Mouse (Mus musculus): ENCODE measurements around the gene Elmod2.
A peak's percentile ranks its signal among the peaks of the same experiment; 100 is the strongest.
"Not testable (repeated sequence)": the region's sequence is repeated elsewhere in the genome, so short reads cannot be mapped to it uniquely, and the experiment has no call there.

Elmod2 gene

DNA sequence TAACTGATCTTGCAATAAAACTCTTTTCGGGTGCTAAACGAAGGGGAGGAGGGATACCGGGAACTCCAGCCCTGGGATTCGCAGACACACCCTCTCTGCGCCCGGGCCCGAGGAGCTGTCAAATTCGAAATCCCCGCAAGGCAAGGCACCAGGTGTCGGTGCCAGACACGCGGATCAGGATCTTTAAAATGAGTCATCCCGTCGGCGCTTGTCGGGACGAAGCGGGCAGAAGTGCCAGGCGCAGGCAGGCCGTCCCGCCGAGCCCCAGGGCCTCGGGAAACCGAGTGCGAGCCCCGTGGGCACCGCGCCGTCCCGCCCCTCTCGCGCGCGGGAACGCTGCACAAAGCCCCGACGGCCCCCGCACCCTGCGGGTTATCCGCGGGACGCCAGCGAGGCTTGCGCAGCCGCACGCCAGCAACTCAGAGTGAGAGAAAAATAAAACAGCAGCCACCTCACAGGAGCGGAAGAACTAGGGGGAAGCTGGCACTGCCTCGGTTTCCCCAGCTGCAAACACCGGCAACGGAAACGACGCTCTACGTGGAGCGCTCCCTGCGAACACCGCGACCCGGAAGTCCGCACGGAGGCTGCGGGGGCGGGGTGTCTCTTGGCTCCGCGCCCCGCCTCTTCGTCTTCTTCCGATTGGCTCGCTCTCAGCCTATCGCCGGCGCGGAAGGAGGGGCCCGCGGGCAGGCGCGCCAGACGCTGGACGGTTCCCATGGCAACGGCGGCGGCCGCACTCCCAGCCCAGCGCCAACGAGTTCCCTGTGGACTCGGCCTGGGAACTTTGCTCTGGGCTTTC lies at the start of gene Elmod2:
Gene Elmod2, minus strand, starts transcription at position 588 of the 799 bp plus-strand sequence.
- DNase-seq (ENCODE audit: low read depth): peak; percentile 89

DNA sequence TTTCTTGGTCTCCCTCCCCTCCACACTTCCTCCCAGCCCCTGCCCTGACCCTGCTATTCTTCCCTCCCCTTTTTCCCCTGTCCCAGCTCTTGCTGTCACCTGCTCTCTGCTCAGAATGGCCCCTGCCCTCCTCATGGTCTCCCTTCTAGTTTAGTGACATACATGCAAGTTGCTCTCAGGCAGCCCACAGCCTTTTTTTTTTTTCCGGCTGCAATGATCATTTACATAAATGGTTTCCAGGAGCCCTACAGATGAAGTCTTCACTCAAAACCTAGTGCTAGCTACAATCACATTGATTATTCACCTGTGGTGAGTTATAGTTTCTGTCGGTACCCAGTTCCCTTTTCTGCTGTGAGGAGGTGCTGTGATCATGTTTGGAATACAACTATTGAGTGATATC lies 48.7 kb upstream of the Elmod2 start:
- DNase-seq (ENCODE audit: low read depth): no peak

- DNase-seq (ENCODE audit: low read depth): no peak
Measured at GRCm38 (mm10) chr8:83380141-83380540, 47.9 kb upstream of the Elmod2 start.

GRCm38 (mm10) chr8:83377231-83377630 lies 44.9 kb upstream of the Elmod2 start:
- no peak for DNase-seq (ENCODE audit: low read depth)

- no peak for DNase-seq (ENCODE audit: low read depth)
Measured at GRCm38 (mm10) chr8:83363156-83363769, 31.0 kb upstream of the Elmod2 start.

DNA sequence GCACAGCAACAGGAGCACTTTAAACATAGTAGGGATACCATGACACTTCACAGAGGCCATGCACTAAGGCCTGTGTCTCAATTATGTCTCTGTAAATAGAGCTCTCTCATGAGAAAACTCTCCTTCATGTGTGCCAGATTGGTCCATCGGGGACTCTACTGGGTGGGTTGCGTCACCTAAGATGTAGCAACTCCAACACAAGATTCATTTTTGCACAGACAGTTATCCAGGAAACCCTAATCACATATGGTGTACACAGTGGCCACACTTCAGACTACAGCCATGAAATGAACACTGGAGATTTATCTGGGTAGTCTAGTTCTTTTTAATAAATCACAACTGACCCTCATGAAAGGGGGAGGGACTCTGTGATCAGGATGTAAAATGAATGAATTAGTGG lies 19.0 kb upstream of the Elmod2 start:
- DNase-seq (ENCODE audit: low read depth): no peak

DNA sequence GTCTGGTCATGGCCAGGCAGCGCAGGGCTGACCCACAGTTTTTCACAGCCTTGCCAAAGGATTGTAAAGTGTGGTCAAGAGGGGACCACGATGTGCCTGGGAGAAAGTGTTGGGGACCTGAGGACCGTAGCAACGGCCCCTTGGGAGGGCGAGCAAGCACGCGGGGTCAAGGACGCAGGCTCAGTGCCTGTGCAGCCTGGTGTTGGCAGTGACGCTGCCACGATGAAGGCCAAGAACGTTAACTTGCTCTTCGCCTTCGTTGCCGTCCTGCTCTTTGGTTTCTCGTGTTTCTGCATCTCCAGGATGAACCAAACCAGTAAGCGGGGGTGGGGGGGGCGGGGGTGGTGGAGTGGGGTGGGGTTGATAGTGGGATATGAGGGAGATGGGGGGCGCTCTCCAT lies 16.0 kb upstream of the Elmod2 start, which contains the start of gene Mgat4d:
Gene Mgat4d, plus strand, starts transcription at position 209 of the 400 bp plus-strand sequence.
- no peak for DNase-seq (ENCODE audit: low read depth)

GRCm38 (mm10) chr8:83342693-83343092 lies 10.4 kb upstream of the Elmod2 start:
- peak; percentile 9 for DNase-seq (ENCODE audit: low read depth)

DNA sequence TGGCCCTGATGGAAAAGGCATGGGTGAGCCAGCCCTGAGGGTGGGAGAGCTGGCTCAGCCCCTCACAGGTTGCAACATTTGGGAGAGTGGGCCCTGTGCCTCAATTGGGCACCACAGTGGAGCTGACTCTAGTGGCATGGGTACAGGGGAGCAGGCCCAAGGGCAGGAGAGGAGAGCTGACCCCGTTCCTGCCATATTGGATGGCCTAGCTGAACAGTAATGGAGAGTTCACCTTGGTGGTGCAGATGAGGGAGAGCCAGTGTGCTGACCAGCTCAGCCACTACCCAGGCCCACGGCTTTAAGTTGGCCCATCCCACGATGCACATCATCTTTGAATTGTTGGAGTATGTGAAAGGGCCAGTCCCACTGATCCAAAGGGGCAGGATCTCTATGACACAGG lies 9.8 kb upstream of the Elmod2 start:
- no peak for DNase-seq (ENCODE audit: low read depth)

GRCm38 (mm10) chr8:83332864-83333263 lies 578 bp upstream of the Elmod2 start:
- DNase-seq (ENCODE audit: low read depth): no peak

- no peak for DNase-seq (ENCODE audit: low read depth)
Measured at GRCm38 (mm10) chr8:83331567-83331898, 753 bp downstream of the Elmod2 start.

DNA sequence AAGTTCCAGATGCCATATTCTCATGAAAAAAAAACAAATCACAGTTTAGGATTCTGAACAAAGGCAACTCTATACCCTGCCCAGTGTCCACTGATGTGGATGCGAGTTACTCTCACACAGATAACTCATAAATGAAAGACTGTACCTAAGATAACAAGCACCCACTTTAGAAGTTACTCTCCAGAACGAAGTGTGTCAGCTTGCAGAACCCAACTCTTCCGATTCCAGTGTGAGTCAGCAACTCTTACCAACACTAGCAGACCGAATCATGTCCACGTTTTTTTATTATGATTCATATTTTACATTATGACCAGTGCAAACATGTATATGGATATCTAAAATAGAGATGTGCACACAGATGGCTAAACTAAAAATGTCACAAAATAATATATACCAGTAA lies 4.4 kb downstream of the Elmod2 start:
- DNase-seq (ENCODE audit: low read depth): no peak

GRCm38 (mm10) chr8:83323056-83323455 lies 9.2 kb downstream of the Elmod2 start:
- peak; percentile 15 for DNase-seq (ENCODE audit: low read depth)

DNA sequence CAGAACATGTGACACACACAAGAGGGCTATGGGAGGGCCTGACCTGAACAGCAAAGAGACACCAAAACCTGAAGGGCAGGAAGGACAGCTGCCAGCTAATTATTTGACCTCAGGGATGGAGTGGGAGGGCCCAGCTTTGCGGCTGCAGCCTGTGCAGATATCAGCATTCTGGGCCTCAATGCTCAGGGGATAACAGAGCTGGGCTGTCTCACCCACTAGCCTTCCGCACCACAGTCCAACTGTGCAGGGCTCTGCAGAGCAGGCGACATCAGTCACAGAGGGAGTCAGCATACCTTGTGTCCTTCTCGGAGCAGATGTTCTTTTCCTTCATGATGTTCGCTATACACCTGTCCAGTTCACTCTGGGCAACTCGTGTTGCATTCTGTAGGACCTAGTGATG lies 9.9 kb downstream of the Elmod2 start:
- no peak for DNase-seq (ENCODE audit: low read depth)

DNA sequence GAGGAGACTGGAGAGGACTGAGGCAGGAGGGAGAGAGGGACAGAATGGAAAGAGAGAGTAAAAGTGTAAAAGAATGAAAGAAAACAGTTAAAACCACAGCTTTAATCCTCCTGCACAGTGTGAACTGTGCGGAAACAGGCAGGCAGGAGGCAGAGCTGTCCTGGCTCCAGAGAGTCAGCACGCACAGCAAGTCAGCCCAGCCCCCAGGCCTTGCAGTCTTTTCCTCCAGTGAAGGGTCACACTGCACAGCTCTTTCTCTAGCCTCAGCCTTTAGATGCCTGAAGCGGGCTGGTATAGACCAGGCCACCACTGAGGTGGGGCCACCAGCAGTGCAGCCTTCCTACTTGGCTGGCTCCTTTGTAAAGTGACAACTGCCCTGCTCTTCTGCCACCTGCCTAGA lies 11.7 kb downstream of the Elmod2 start:
- no peak for DNase-seq (ENCODE audit: low read depth)

GRCm38 (mm10) chr8:83315691-83316090 lies 16.6 kb downstream of the Elmod2 start:
- no peak for DNase-seq (ENCODE audit: low read depth)

DNA sequence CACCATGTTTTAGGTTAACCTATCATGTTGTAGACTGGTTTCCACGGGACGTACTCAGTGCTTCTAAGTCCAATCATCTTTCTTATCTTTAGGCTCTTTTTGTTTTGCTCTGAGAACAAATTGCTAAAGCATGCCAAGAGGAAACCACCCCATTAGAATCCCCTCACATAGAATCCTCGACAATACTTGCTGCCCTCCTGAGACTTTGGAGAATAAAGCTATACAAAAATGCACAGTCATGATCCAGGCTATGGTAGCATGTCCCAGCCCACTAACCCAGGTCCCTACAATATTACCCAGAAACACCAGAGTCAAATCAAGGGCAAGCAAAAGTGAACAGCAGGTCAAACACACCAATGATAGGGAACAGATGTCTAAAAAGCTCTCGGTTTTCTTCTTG lies 17.2 kb downstream of the Elmod2 start:
- DNase-seq (ENCODE audit: low read depth): not testable (repeated sequence)

GRCm38 (mm10) chr8:83309836-83310235 lies 22.4 kb downstream of the Elmod2 start:
- DNase-seq (ENCODE audit: low read depth): no peak

DNA sequence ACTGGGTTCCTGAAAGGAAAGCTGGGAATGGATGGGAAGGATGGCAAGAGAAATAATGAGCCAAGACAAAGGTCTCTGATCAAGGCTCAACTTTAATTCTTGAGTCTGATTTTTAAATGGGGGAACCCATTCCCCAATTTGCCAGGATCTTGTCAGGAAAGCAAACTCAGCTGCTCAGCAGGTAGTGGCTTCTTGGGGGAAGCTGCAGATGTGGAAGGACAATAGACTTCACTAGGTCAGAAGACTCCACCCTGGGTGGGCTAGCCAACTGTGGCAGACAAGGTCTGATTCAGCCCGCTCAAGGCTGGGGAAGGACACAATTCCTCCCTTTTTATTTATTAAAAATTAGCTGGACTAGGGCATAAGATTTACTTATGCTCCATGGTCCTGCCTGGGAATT lies 27.3 kb downstream of the Elmod2 start:
- DNase-seq (ENCODE audit: low read depth): no peak

GRCm38 (mm10) chr8:83300135-83300534 lies 32.2 kb downstream of the Elmod2 start:
- peak; percentile 3 for DNase-seq (ENCODE audit: low read depth)

- DNase-seq (ENCODE audit: low read depth): no peak
Measured at GRCm38 (mm10) chr8:83297375-83297774, 34.9 kb downstream of the Elmod2 start.

GRCm38 (mm10) chr8:83290176-83290575 lies 42.1 kb downstream of the Elmod2 start, which contains the start of gene Ucp1:
Gene Ucp1, plus strand, starts transcription at chr8:83290352.
- no peak for DNase-seq (ENCODE audit: low read depth)

- no peak for DNase-seq (ENCODE audit: low read depth)
Measured at GRCm38 (mm10) chr8:83285391-83285790, 46.9 kb downstream of the Elmod2 start.

GRCm38 (mm10) chr8:83278431-83278830 lies 53.9 kb downstream of the Elmod2 start:
- DNase-seq (ENCODE audit: low read depth): no peak

Data from c-Kit-positive CD71-positive TER-119-negative erythroid progenitor cells, embryonic 14.5 days (primary cell).